Mouse (Mus musculus) heart, embryonic 13.5 days (tissue): Measurements from ENCODE around the gene Smo. TPM values are rescaled to one million over a fixed set of nuclear protein-coding genes. Genes with fewer than 3 reads are reported as not detected.
"Not testable (repeated sequence)": the region's sequence is repeated elsewhere in the genome, so short reads cannot be mapped to it uniquely, and the experiment has no call there.

ENCODE experiments used
- ATAC-seq: fragments of 200-750 bp; cut with Nextera tagmentation; 2 replicates; pipeline ENCODE4 v1.8.0; 2017; ENCODE audit warnings: moderate TSS enrichment; ENCODE audit not compliant: insufficient number of reproducible peaks, low FRiP score, low TSS enrichment; ENCODE audit errors: extremely low read depth
- H3K27ac ChIP-seq: fragments of 300-500 bp; sonication (generic); replicated peaks from 2 replicates; pipeline ENCODE4 v1.5.1; 2015; ENCODE audit warnings: moderate library complexity, mild to moderate bottlenecking, inconsistent platforms
- H3K27me3 ChIP-seq: fragments of 300-500 bp; sonication (generic); replicated peaks from 2 replicates; pipeline ENCODE4 v1.6.1; 2015; ENCODE audit warnings: mild to moderate bottlenecking, inconsistent platforms
- H3K36me3 ChIP-seq: fragments of 300-500 bp; sonication (generic); 2 replicates; pipeline ENCODE4 v1.6.1; 2015; ENCODE audit warnings: mild to moderate bottlenecking, inconsistent platforms
- H3K4me1 ChIP-seq: fragments of 300-500 bp; sonication (generic); 2 replicates; pipeline ENCODE4 v1.6.1; 2015; ENCODE audit warnings: inconsistent platforms
- H3K4me2 ChIP-seq: fragments of 300-500 bp; sonication (generic); 2 replicates; pipeline ENCODE4 v1.6.1; 2015; ENCODE audit warnings: inconsistent platforms, mild to moderate bottlenecking, moderate library complexity
- H3K4me3 ChIP-seq: fragments of 300-500 bp; sonication (generic); 2 replicates; pipeline ENCODE4 v1.5.1; 2015; ENCODE audit warnings: moderate library complexity, mild to moderate bottlenecking, inconsistent platforms
- H3K9ac ChIP-seq: fragments of 300-500 bp; sonication (generic); 2 replicates; pipeline ENCODE4 v1.6.1; 2015; ENCODE audit warnings: inconsistent platforms, mild to moderate bottlenecking, moderate library complexity
- H3K9me3 ChIP-seq: fragments of 300-500 bp; sonication (generic); 2 replicates; pipeline ENCODE4 v1.6.1; 2016; ENCODE audit warnings: inconsistent platforms
- WGBS: fragments of 180-500 bp; shearing (Covaris S2); methylation state at CpG from one replicate; pipeline ENCODE4 v1.1.7; 2015; ENCODE audit warnings: mixed read lengths; 5-methylcytosine and 5-hydroxymethylcytosine counted together
- polyA plus RNA-seq: library from polyadenylated mRNA; unstranded; fragments of >200 nt; fragmentation: Nextera tagmentation; extraction: Ambion mirVana; gene quantifications from 2 replicates; pipeline ENCODE4 v1.2.1, GENCODE M21; 2015

The Smo gene
- polyA plus RNA-seq, 1 experiment from 2014 or later: 16.4 TPM

- no peak overlapping the region for H3K27ac ChIP-seq
- no peak overlapping the region for H3K4me2 ChIP-seq
- no peak for ATAC-seq
- no peaks in the 10 kb centered on the region for H3K4me1 ChIP-seq
- 64% methylated on average over 3 of the region's 3 CpGs for WGBS
- H3K4me3 ChIP-seq: no peak overlapping the region
- no peaks in the 10 kb centered on the region for H3K27me3 ChIP-seq
- H3K36me3 ChIP-seq: no peaks in the 10 kb centered on the region
- no peak overlapping the region for H3K9ac ChIP-seq
- H3K9me3 ChIP-seq: no peaks in the 10 kb centered on the region
These were observed 7.3 kb upstream of the Smo start for GRCm38 (mm10) chr6:29728035-29728434.

DNA sequence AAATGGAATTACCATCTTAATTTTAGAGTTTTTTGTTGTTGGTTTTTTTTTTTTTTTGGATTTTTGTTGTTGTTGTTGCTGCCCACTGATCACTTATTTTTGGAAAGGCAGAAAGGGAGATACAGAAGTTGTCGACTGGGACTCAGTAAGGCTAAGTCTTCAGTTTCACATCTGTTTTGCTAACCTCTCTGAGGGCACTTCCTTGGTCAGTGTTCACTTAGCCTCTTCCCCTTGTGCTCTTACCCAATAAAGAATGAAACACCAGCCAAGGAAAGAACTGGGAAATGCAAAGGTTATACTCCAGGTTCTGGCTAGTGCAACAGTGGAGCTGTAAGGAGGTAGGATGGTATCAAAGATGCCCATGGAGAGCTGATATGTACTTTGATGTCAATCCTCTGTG lies 5.8 kb upstream of the Smo start:
- H3K4me2 ChIP-seq: no peak overlapping the region

DNA sequence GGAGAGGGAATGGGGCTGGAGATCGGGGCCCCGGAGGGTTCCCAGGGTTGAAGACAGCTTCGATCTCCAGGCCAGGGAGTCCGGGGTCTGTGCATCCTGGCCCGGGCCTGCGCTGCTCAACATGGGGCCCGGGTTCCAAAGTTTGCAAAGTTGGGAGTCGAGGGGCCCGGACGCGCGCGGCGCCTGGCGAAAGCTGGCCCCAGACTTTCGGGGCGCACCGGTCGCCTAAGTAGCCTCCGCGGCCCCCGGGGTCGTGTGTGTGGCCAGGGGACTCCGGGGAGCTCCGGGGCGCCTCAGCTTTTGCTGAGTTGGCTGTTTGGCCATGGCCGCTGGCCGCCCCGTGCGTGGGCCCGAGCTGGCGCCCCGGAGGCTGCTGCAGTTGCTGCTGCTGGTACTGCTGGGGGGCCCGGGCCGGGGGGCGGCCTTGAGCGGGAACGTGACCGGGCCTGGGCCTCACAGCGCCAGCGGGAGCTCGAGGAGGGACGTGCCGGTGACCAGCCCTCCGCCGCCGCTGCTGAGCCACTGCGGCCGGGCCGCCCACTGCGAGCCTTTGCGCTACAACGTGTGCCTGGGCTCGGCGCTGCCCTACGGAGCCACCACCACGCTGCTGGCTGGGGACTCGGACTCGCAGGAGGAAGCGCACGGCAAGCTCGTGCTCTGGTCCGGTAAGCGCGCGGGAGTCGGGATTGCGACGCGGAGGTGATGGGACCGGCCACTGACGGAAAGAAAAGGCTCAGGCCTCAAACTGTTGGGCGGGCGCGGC lies 567 bp downstream of the Smo start:
- Histone ChIP-seq H3K4me2 (peak overlapping the region; percentile 77), H3K4me3 (peak overlapping the region; percentile 74), H3K9me3 (no peaks in the 10 kb centered on the region), H3K9ac (peak overlapping the region; percentile 96), H3K36me3 (peaks cover 9% of the 10 kb centered on the region), H3K4me1 (peaks cover 30% of the 10 kb centered on the region), H3K27ac (peak overlapping the region; percentile 98), H3K27me3 (no peaks in the 10 kb centered on the region)
- peak; percentile 53; the same call in 1 of the 2 replicates for ATAC-seq
- WGBS: under 1% methylated on average over 69 of the region's 75 CpGs

More for the DNA sequence above, 5.8 kb upstream of the Smo start:
- no peak overlapping the region for H3K4me3 ChIP-seq
- peaks cover 3% of the 10 kb centered on the region for H3K4me1 ChIP-seq
- WGBS: 59% methylated on average over 1 of the region's 1 CpGs
- no peak overlapping the region for H3K27ac ChIP-seq
- no peaks in the 10 kb centered on the region for H3K9me3 ChIP-seq
- no peak overlapping the region for H3K9ac ChIP-seq
- ATAC-seq: no peak
- no peaks in the 10 kb centered on the region for H3K27me3 ChIP-seq
- no peaks in the 10 kb centered on the region for H3K36me3 ChIP-seq

DNA sequence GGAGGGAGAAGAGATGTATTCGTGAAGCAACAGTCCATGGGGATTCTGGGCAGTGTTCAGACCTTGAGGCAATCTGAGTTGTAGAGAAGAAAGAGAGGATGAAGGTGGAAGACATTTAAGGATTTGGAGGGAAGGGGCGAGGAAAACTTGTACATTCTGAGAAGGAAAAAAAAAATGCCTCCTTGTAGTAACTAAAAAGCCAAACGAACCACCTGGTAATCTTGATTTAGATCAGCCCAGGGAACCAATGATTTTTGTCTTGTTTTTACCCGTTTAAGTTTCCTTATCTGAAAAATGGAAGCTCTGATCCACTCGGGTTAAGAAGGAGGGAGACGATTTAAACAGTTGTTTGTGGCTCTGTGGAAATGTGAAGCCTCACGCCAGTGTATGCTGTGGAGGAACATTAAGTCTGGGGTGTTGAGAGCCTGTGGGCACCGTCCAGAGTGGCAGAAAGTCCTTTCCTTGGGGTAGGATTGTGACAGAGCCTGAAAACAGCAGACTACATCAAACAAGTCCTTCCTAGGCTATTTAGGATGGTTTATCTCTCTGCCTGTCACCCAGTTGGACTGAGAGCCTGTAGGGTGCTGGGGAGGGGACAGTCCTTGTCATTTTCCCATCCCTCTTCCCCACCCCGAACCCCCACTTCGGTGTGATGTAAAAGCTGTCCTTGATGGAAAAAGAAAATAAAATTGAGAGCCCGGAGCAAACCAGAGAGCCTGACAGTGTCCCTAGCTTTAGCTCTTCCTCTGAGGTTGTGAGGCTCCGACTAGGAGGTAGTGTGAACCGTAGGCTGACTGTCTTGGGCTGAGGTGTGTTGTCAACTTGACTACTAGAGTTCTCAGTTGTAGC lies 1.5 kb downstream of the Smo start:
- 10% methylated on average over 13 of the region's 13 CpGs for WGBS
- ATAC-seq: no peak
- H3K9ac ChIP-seq: peak overlapping the region; percentile 96
- H3K36me3 ChIP-seq: peaks cover 9% of the 10 kb centered on the region
- H3K4me3 ChIP-seq: peak overlapping the region; percentile 74
- no peaks in the 10 kb centered on the region for H3K9me3 ChIP-seq
- H3K4me2 ChIP-seq: peak overlapping the region; percentile 77
- peaks cover 30% of the 10 kb centered on the region for H3K4me1 ChIP-seq
- peak overlapping the region; percentile 98 for H3K27ac ChIP-seq
- H3K27me3 ChIP-seq: no peaks in the 10 kb centered on the region

GRCm38 (mm10) chr6:29751466-29752152 lies 16.3 kb downstream of the Smo start:
- 83% methylated on average over 3 of the region's 3 CpGs for WGBS
- Histone ChIP-seq H3K4me2 (no peak overlapping the region), H3K9me3 (peaks cover 9% of the 10 kb centered on the region), H3K27ac (no peak overlapping the region), H3K4me3 (no peak overlapping the region), H3K4me1 (peaks cover 4% of the 10 kb centered on the region; the same call in 1 of the 2 replicates), H3K27me3 (no peaks in the 10 kb centered on the region), H3K9ac (no peak overlapping the region), H3K36me3 (peaks cover 44% of the 10 kb centered on the region)
- ATAC-seq: no peak

DNA sequence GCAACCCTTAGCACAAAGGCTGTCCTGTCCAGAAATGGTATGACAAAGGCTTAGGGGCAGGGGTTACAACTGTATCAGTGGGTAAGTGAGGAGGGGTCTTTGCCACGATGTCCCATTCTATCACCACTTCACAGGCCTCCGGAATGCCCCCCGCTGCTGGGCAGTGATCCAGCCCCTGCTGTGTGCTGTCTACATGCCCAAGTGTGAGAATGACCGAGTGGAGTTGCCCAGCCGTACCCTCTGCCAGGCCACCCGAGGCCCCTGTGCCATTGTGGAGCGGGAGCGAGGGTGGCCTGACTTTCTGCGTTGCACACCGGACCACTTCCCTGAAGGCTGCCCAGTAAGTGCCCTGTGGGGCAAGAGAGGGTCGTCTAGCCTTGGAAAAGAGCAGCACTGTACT lies 18.0 kb downstream of the Smo start:
- Histone ChIP-seq H3K36me3 (peaks cover 61% of the 10 kb centered on the region), H3K9ac (no peak overlapping the region), H3K27ac (no peak overlapping the region), H3K4me2 (no peak overlapping the region), H3K4me1 (no peaks in the 10 kb centered on the region), H3K9me3 (peaks cover 1% of the 10 kb centered on the region), H3K4me3 (no peak overlapping the region), H3K27me3 (no peaks in the 10 kb centered on the region)
- 87% methylated on average over 11 of the region's 11 CpGs for WGBS
- ATAC-seq: no peak

- Histone ChIP-seq H3K27ac (no peak overlapping the region), H3K4me2 (no peak overlapping the region), H3K9ac (no peak overlapping the region), H3K36me3 (peaks cover 77% of the 10 kb centered on the region), H3K4me1 (no peaks in the 10 kb centered on the region), H3K9me3 (no peaks in the 10 kb centered on the region), H3K4me3 (no peak overlapping the region), H3K27me3 (no peaks in the 10 kb centered on the region)
- ATAC-seq: no peak
- WGBS: 85% methylated on average over 5 of the region's 5 CpGs
These were observed 20.7 kb downstream of the Smo start for GRCm38 (mm10) chr6:29756001-29756400.

- Histone ChIP-seq H3K4me1 (no peaks in the 10 kb centered on the region), H3K9me3 (no peaks in the 10 kb centered on the region), H3K36me3 (peaks cover 79% of the 10 kb centered on the region), H3K27ac (no peak overlapping the region), H3K4me2 (no peak overlapping the region), H3K4me3 (no peak overlapping the region), H3K9ac (no peak overlapping the region), H3K27me3 (no peaks in the 10 kb centered on the region)
- no peak for ATAC-seq
- 91% methylated on average over 4 of the region's 4 CpGs for WGBS
These were observed 21.2 kb downstream of the Smo start for GRCm38 (mm10) chr6:29756476-29756875.

DNA sequence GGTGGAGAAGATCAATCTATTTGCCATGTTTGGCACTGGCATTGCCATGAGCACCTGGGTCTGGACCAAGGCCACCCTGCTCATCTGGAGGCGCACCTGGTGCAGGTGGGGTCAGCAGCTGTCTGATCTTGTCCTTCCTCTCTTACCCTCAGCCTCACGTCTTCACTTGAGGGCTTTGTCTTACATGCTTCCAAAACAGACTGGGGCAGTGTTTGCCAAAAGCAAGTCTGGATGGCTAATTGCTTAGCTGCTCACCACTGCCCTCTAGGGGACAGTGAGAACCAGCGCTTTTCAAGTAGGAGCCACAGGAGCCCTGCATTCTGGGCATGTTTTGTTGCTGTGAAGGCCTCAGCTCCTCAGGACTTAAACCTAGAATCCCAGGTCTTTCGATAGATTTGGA lies 23.1 kb downstream of the Smo start:
- Histone ChIP-seq H3K4me3 (no peak overlapping the region), H3K4me1 (no peaks in the 10 kb centered on the region), H3K9me3 (no peaks in the 10 kb centered on the region), H3K9ac (no peak overlapping the region), H3K27me3 (no peaks in the 10 kb centered on the region), H3K27ac (no peak overlapping the region), H3K36me3 (peaks cover 85% of the 10 kb centered on the region), H3K4me2 (no peak overlapping the region)
- no peak for ATAC-seq
- WGBS: 40% methylated on average over 4 of the region's 4 CpGs

- no peaks in the 10 kb centered on the region for H3K4me1 ChIP-seq
- no peak overlapping the region for H3K9ac ChIP-seq
- ATAC-seq: no peak
- peaks cover 78% of the 10 kb centered on the region for H3K36me3 ChIP-seq
- WGBS: 84% methylated on average over 13 of the region's 13 CpGs
- H3K9me3 ChIP-seq: no peaks in the 10 kb centered on the region
- no peak overlapping the region for H3K4me2 ChIP-seq
- H3K27me3 ChIP-seq: no peaks in the 10 kb centered on the region
- no peak overlapping the region for H3K4me3 ChIP-seq
- no peak overlapping the region for H3K27ac ChIP-seq
These were observed 23.8 kb downstream of the Smo start for GRCm38 (mm10) chr6:29759012-29759679.

DNA sequence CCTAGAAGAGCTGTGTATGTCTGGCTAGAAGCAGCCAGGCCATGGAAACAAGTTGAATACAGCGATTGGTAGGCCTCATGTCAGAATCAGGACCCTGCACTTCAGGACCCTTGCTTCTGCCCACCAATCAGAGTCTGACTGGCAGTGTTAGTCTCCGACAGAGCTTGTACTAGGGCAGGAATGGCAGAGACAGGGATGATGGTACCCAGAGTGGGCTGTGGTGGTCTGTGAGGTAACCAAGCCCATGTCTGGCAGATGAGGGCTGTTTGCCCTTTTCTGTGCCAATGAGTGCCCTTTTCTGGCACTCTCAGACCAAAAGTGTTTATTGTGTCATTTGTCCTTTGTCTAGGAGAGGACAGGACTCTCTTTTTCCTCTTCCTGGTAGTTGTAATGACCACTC lies 25.1 kb downstream of the Smo start:
- H3K36me3 ChIP-seq: peaks cover 65% of the 10 kb centered on the region
- H3K4me3 ChIP-seq, ATAC-seq, H3K27me3 ChIP-seq, H3K4me1 ChIP-seq, H3K9ac ChIP-seq, H3K9me3 ChIP-seq, H3K27ac ChIP-seq, H3K4me2 ChIP-seq: not testable (repeated sequence)
- 84% methylated on average over 2 of the region's 2 CpGs for WGBS
